Mouse (Mus musculus) bone marrow macrophage, adult 2 months (primary cell): ENCODE results near the gene Cib2.

Experiments
- CTCF ChIP-seq: IDR thresholded peaks from 2 replicates; pipeline ENCODE4 v1.5.1; 2012; ENCODE audit warnings: low read depth, mild to moderate bottlenecking, low read length, moderate library complexity
- POLR2A ChIP-seq: IDR thresholded peaks from 2 replicates; pipeline ENCODE4 v1.6.1; 2012; ENCODE audit warnings: mild to moderate bottlenecking, low read depth, low read length, borderline replicate concordance

GRCm38 (mm10) chr9:54602386-54602785 lies 42.4 kb upstream of the Cib2 start:
- TF ChIP-seq CTCF (no peak), POLR2A (no peak)
